Mouse (Mus musculus): ENCODE data around the gene Dnajc5.

DNA sequence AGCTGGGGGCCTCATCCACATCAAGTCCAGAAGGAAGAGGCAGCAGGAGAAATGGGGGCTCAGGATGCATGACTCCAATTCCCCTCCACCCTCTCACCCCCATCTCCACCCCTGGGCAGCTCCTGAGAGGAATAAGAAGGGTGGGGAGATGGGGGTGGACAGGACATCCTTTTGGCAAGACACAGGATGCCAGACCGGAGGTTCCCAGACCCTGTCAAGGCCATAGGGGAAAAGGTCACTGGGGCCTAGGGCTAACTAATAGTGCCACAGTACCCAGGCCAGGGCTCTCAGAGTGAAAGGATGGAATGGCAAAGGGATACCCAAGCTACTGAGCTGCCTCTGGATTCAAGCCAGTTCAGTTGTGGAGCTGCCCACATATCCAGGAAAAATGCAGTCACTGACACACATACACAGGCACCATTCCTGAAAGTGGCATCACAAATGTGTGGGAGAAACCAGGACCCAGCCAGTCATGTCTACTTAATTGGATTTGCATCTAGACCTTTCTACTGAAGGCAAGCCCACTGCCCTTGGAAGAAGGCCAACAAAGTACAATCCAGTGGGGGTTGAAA lies 47.9 kb upstream of the Dnajc5 start:
- TF ChIP-seq CTCF (IDR thresholded peaks at IDR 0.05; ENCODE audit: low read depth) (no peak), EP300 (IDR thresholded peaks at IDR 0.05; ENCODE audit: low read depth) (no peak)

Measured in liver, embryonic 14.5 days (tissue).